Mouse (Mus musculus) forebrain, embryonic 16.5 days (tissue): ENCODE results near the gene Chchd4. TPM values are rescaled to one million over a fixed set of nuclear protein-coding genes. Genes with fewer than 3 reads are reported as not detected.

Source experiments
- ATAC-seq: fragments of 200-750 bp; cut with Nextera tagmentation; 2 replicates; pipeline ENCODE4 v1.8.0; 2017; ENCODE audit warnings: mild to moderate bottlenecking, moderate library complexity
- H3K27ac ChIP-seq: fragments of 300-500 bp; sonication (generic); 2 replicates; pipeline ENCODE4 v1.5.1; 2014; ENCODE audit warnings: low read length, control low read depth
- H3K27me3 ChIP-seq: fragments of 300-500 bp; sonication (generic); replicated peaks from 2 replicates; pipeline ENCODE4 v1.6.1; 2014; ENCODE audit warnings: low read length; ENCODE audit not compliant: control insufficient read depth, insufficient read depth
- H3K36me3 ChIP-seq: fragments of 300-500 bp; sonication (generic); 2 replicates; pipeline ENCODE4 v1.6.1; 2014; ENCODE audit not compliant: control insufficient read depth, insufficient read depth
- H3K4me1 ChIP-seq: fragments of 300-500 bp; sonication (generic); replicated peaks from 2 replicates; pipeline ENCODE4 v1.6.1; 2014; ENCODE audit warnings: low read length; ENCODE audit not compliant: control insufficient read depth, insufficient read depth
- H3K4me2 ChIP-seq: fragments of 300-500 bp; sonication (generic); 2 replicates; pipeline ENCODE4 v1.6.1; 2014; ENCODE audit warnings: mild to moderate bottlenecking, low read length, control low read depth
- H3K4me3 ChIP-seq: fragments of 300-500 bp; sonication (generic); replicated peaks from 2 replicates; pipeline ENCODE4 v1.5.1; 2014; ENCODE audit warnings: mild to moderate bottlenecking, low read length, control low read depth
- H3K9ac ChIP-seq: fragments of 300-500 bp; sonication (generic); replicated peaks from 2 replicates; pipeline ENCODE4 v1.6.1; 2014; ENCODE audit warnings: low read depth, low read length, control low read depth
- H3K9me3 ChIP-seq: fragments of 300-500 bp; sonication (generic); 2 replicates; pipeline ENCODE4 v1.6.1; 2016; ENCODE audit warnings: low read length; ENCODE audit not compliant: control insufficient read depth
- WGBS: fragments of 180-500 bp; shearing (Covaris S2); extraction: QIAGEN DNeasy Blood & Tissue Kit; methylation state at CpG from one replicate; pipeline ENCODE4 v1.1.7; 2014; 5-methylcytosine and 5-hydroxymethylcytosine counted together
- polyA plus RNA-seq: library from polyadenylated mRNA; unstranded; fragments of >200 nt; fragmentation: Nextera tagmentation; extraction: Ambion mirVana; gene quantifications from 2 replicates; pipeline ENCODE4 v1.2.1, GENCODE M21; 2015

Gene Chchd4
- polyA plus RNA-seq, 1 experiment from 2014 or later = 40.4 TPM

- Histone ChIP-seq H3K4me3 (no peak overlapping the region), H3K4me2 (no peak overlapping the region), H3K27me3 (no peaks in the 10 kb centered on the region), H3K9me3 (no peaks in the 10 kb centered on the region), H3K9ac (no peak overlapping the region), H3K36me3 (no peaks in the 10 kb centered on the region; the same call in 1 of the 2 replicates), H3K4me1 (no peaks in the 10 kb centered on the region), H3K27ac (no peak overlapping the region)
- ATAC-seq = no peak
- 96% methylated on average over 1 of the region's 1 CpGs for WGBS
Measured at GRCm38 (mm10) chr6:91459471-91459870, 13.9 kb downstream of the Chchd4 start.

GRCm38 (mm10) chr6:91454546-91454945 is 18.8 kb downstream of the Chchd4 start:
- Histone ChIP-seq H3K9me3 (no peaks in the 10 kb centered on the region), H3K4me1 (no peaks in the 10 kb centered on the region), H3K36me3 (no peaks in the 10 kb centered on the region), H3K27ac (no peak overlapping the region), H3K4me2 (no peak overlapping the region), H3K9ac (no peak overlapping the region), H3K27me3 (no peaks in the 10 kb centered on the region), H3K4me3 (no peak overlapping the region)
- ATAC-seq = no peak
- 78% methylated on average over 5 of the region's 5 CpGs for WGBS

- ATAC-seq = no peak
- Histone ChIP-seq H3K4me2 (no peak overlapping the region), H3K4me1 (no peaks in the 10 kb centered on the region), H3K4me3 (no peak overlapping the region), H3K27ac (no peak overlapping the region), H3K27me3 (no peaks in the 10 kb centered on the region; the same call in 1 of the 2 replicates), H3K9ac (no peak overlapping the region), H3K36me3 (no peaks in the 10 kb centered on the region), H3K9me3 (no peaks in the 10 kb centered on the region)
- 42% methylated on average over 1 of the region's 1 CpGs for WGBS
Measured at GRCm38 (mm10) chr6:91452056-91452455, 21.3 kb downstream of the Chchd4 start.

- H3K9me3 ChIP-seq = no peaks in the 10 kb centered on the region
- no peak overlapping the region for H3K4me2 ChIP-seq
- H3K9ac ChIP-seq = no peak overlapping the region
- WGBS = 56% methylated on average over 3 of the region's 3 CpGs
- H3K36me3 ChIP-seq = no peaks in the 10 kb centered on the region
- ATAC-seq = no peak
- H3K27ac ChIP-seq = no peak overlapping the region
- no peaks in the 10 kb centered on the region; the same call in 1 of the 2 replicates for H3K27me3 ChIP-seq
- no peaks in the 10 kb centered on the region for H3K4me1 ChIP-seq
- no peak overlapping the region for H3K4me3 ChIP-seq
Measured at GRCm38 (mm10) chr6:91449472-91450225, 23.7 kb downstream of the Chchd4 start.

- no peak overlapping the region for H3K4me2 ChIP-seq
- no peaks in the 10 kb centered on the region for H3K36me3 ChIP-seq
- no peak overlapping the region for H3K4me3 ChIP-seq
- no peaks in the 10 kb centered on the region; the same call in 1 of the 2 replicates for H3K27me3 ChIP-seq
- H3K4me1 ChIP-seq = peaks cover 6% of the 10 kb centered on the region
- no peak overlapping the region for H3K9ac ChIP-seq
- H3K9me3 ChIP-seq = no peaks in the 10 kb centered on the region
- ATAC-seq = no peak
- H3K27ac ChIP-seq = no peak overlapping the region
- 88% methylated on average over 3 of the region's 3 CpGs for WGBS
Measured at GRCm38 (mm10) chr6:91445316-91445715, 28.0 kb downstream of the Chchd4 start.

- peak overlapping the region; percentile 75 for H3K9ac ChIP-seq
- no peaks in the 10 kb centered on the region for H3K9me3 ChIP-seq
- H3K27me3 ChIP-seq = no peaks in the 10 kb centered on the region; the same call in 1 of the 2 replicates
- H3K4me1 ChIP-seq = peaks cover 6% of the 10 kb centered on the region
- peak overlapping the region; percentile 72 for H3K27ac ChIP-seq
- peak overlapping the region; percentile 99 for H3K4me2 ChIP-seq
- peak overlapping the region; percentile 69 for H3K4me3 ChIP-seq
- H3K36me3 ChIP-seq = no peaks in the 10 kb centered on the region
- ATAC-seq = peak; percentile 64
- 6% methylated on average over 19 of the region's 19 CpGs for WGBS
Measured at GRCm38 (mm10) chr6:91441145-91441662, 32.1 kb downstream of the Chchd4 start.

- Histone ChIP-seq H3K9ac (peak overlapping the region; percentile 75), H3K27me3 (no peaks in the 10 kb centered on the region; the same call in none of the 2 replicates), H3K36me3 (no peaks in the 10 kb centered on the region), H3K4me2 (peak overlapping the region; percentile 99), H3K27ac (peak overlapping the region; percentile 72), H3K4me3 (peak overlapping the region; percentile 69), H3K4me1 (peaks cover 6% of the 10 kb centered on the region), H3K9me3 (no peaks in the 10 kb centered on the region)
- ATAC-seq = peak; percentile 97
- 1% methylated on average over 30 of the region's 30 CpGs for WGBS
Measured at GRCm38 (mm10) chr6:91440474-91441144, 32.7 kb downstream of the Chchd4 start.

GRCm38 (mm10) chr6:91424151-91424550 is 49.2 kb downstream of the Chchd4 start:
- Histone ChIP-seq H3K4me1 (no peaks in the 10 kb centered on the region), H3K9me3 (no peaks in the 10 kb centered on the region), H3K4me2 (no peak overlapping the region), H3K27ac (no peak overlapping the region), H3K36me3 (no peaks in the 10 kb centered on the region), H3K4me3 (no peak overlapping the region), H3K9ac (no peak overlapping the region), H3K27me3 (no peaks in the 10 kb centered on the region)
- no peak for ATAC-seq
- WGBS = 33% methylated on average over 4 of the region's 4 CpGs

GRCm38 (mm10) chr6:91421629-91422028 is 51.7 kb downstream of the Chchd4 start:
- 73% methylated on average over 4 of the region's 4 CpGs for WGBS
- Histone ChIP-seq H3K36me3 (no peaks in the 10 kb centered on the region), H3K4me3 (no peak overlapping the region), H3K27ac (no peak overlapping the region), H3K9ac (no peak overlapping the region), H3K4me2 (no peak overlapping the region), H3K27me3 (no peaks in the 10 kb centered on the region), H3K4me1 (no peaks in the 10 kb centered on the region), H3K9me3 (no peaks in the 10 kb centered on the region)
- no peak for ATAC-seq
